Mouse (Mus musculus): ENCODE data around the gene Shisal2b. TPM values are rescaled to one million over a fixed set of nuclear protein-coding genes. Genes with fewer than 3 reads are reported as not detected.
A peak's percentile ranks its signal among the peaks of the same experiment; 100 is the strongest.

The Shisal2b gene
- total RNA-seq, 2 experiments from 2014 or later: not detected

DNA sequence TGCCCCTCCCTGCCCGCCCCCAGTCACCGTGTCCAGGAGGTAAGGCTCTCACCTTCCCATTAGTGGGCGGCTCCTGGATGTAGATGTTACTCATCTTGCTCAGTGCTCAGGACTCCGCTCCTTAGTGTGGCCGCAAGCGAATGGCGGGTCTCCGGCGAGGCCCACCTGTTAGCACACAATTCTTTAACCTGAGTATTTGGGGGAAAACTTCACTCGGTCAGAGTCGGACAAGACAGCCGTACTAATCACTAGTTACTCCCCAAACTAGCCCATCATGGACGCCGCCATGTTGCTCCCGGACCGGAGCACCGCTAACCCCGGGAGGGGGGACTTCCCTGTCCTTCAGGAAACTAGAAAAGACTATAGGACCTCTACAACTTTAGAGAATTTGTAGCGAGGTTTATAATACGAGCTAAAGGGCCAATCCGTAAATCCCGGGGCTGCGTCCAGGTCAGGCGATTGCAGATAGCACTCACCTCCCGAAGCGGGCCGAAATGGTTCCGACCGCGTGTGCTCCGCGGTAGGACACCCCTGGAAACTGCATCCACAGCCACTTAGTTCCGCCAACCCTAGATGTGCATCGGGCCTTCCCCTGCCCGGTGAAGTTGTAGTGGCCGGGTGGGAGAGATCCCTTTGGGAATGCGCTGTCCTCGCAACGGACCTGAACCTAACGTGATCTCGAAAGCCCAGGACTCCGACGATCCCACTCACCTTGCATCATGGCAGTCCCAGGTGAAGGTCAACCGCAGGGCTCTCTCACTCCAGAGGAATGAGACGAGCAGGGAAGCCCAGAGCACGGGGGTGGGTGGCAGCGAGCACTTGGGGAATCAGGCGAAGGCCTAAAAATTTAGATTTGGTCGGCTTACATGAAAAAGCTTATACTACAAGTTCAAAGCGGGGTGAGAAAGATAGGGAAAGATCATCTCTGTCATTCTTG lies 46.8 kb downstream of the Shisal2b start, which contains the start of gene Cwc27:
TSS of gene Cwc27 (minus strand) at position 508 of the 937 bp plus-strand sequence.
- peak; percentile 75 for DNase-seq (ENCODE audit: low spot score)

DNA sequence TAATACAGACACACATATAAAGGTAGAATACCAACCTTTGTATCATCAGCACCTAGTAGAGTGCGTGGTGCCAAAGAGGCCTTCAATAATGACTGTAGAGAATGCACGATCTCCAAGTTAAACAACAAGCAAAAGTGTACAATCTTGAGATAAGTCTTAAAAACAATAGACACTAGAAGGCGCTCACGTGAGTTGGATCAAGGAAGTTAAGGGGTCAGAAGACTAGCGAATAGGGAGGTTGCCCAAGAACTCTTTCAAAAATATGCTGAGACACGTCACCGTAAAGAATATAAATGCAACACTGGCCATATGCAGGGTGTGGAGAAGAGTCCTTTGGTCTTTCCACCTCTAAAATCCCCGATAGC lies 47.4 kb downstream of the Shisal2b start:
- no peak for DNase-seq (ENCODE audit: low spot score)

DNA sequence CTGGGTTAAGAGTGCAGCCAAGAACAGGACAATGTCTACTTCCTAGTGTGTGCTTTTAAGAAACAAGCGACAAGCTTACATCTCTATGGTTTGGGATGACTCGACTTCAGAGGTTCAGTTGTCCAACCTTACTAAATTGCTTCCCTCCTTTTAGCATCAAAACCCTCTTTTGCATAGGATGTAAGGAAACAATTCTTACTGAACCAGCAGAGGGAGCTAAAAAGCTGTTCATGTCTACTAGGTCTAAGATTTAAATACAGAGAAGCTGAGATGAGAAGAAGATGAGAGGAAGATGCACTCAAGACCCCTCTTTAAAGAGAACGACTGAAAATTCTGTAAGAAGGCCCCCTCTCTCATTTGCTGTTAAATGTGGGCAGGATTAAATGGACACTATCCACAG lies 58.0 kb downstream of the Shisal2b start:
- no peak for DNase-seq (ENCODE audit: low spot score)

DNA sequence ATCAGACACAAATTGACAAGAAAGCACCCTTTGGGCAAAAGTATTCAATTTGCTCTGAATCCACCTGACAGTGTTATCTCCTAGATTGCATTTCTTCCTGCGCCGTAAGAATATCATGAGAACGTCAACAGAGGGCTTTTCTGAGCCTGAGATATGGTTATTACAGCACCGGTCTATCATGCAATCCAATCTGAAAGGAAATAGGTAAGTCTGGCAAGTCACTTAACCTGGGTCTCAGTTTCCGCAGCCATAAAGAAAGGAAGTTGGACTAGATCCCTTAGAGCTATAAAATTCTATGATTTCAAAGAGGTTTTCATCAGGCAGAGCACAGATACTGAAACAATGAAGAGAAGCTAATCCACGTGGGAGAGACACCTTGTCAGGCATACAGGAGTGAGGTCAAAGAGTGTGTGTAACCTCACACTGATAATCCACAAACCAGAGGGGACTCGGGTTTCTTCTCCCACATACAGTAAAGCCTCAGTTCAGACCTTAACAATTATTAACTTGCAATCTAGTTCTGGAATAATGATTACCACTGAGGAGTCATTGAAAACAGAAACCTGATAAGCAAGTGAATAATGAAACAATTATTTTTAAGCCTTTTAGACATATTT lies 64.0 kb downstream of the Shisal2b start:
- DNase-seq (ENCODE audit: low spot score): no peak

DNA sequence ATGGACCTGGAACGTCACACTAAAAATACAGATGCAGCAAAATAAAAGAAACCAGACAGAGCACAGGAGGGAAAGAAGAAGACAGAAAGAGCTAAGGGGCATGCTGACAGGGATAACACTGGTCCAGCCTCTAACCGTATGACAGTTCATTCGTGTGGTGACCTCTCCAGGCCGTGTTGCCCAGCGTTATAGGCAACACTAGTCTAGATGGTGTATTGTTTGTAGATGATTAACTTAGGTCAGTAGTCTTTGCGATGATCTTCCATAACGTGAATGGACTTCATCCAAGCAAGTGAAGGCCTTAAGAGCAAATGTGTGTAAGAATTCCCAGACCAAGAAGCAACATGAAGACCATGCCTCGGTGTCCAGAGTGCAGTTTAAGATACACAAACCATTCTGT lies 64.6 kb downstream of the Shisal2b start:
- DNase-seq (ENCODE audit: low spot score): no peak

Other genes with a start within 250 kb of the Shisal2b start
- 10 to 100 TPM; 10.8 to 11.0 TPM for gene Srek1ip1, start 71.4 kb downstream of the Shisal2b start, total RNA-seq (2021)
- 10 to 100 TPM; 11.0 to 11.8 TPM for gene Cwc27, start 46.8 kb downstream of the Shisal2b start, total RNA-seq (2021)
- 1 to 10 TPM in 1 of 2 experiments, under 1 TPM in 1; 0.71 to 1.0 TPM for gene Rgs7bp, start 191.0 kb upstream of the Shisal2b start, total RNA-seq (2021)
- gene 4933425L06Rik, start 218.2 kb upstream of the Shisal2b start, total RNA-seq (2021): not detected